Mouse (Mus musculus) frontal cortex, postnatal 25 days (tissue): ENCODE measurements around the gene Srek1ip1.

Source experiments
- DNase-seq, 2 experiments: peaks; one replicate each; pipeline ENCODE4 v3.0.0; 2022; ENCODE audit warnings: low spot score in 2 of 2

Srek1ip1 gene

GRCm38 (mm10) chr13:104843295-104844089, 51.2 kb downstream of the Srek1ip1 start:
- no peak for DNase-seq

- no peak for DNase-seq
Observed at GRCm38 (mm10) chr13:104853645-104854044, 61.4 kb downstream of the Srek1ip1 start.

- peak in 1 of 2 experiments; percentile 2 for DNase-seq
Observed at GRCm38 (mm10) chr13:104863127-104863979, 71.1 kb downstream of the Srek1ip1 start, which contains the start of gene Shisal2b. Gene Shisal2b (minus strand): TSS chr13:104863893.

GRCm38 (mm10) chr13:104866726-104867125, 74.4 kb downstream of the Srek1ip1 start:
- DNase-seq = no peak

GRCm38 (mm10) chr13:104869907-104870306, 77.6 kb downstream of the Srek1ip1 start:
- DNase-seq = no peak

- DNase-seq = no peak
Observed at GRCm38 (mm10) chr13:104878508-104878907, 86.2 kb downstream of the Srek1ip1 start.

- no peak for DNase-seq
Observed at GRCm38 (mm10) chr13:104883566-104884249, 91.4 kb downstream of the Srek1ip1 start.

- DNase-seq = no peak
Observed at GRCm38 (mm10) chr13:104886308-104887032, 94.2 kb downstream of the Srek1ip1 start.
